ENCODE assay signal across 12 mouse cellular contexts in genomic region chr15:103059393-103059992, GRCm38 (mm10). TPM values are rescaled to one million over a fixed set of nuclear protein-coding genes. Genes with fewer than 3 reads are reported as not detected.
DNase-seq lines count a peak whose midpoint lies in the region; ATAC-seq and TF ChIP-seq lines count a peak whose summit lies in the region.
"Had no signal": no experiment of that assay in that cellular context is flagged by ENCODE, and none has a peak within 500 bp of the region (broad histone marks: within the 10 kb centered on the region; RNA-seq: fewer than 3 reads in every experiment).

No protein-coding gene starts in this region.

- no peak for TF ChIP-seq POLR2A in limb, embryonic 14.5 days (IDR thresholded peaks at IDR 0.05; ENCODE audit: borderline replicate concordance, extremely low read depth, insufficient read depth, insufficient read length)

- ATAC-seq in hindbrain, embryonic 14.5 days (ENCODE audit: low FRiP score) = no peak
- no peak for ATAC-seq in limb, embryonic 14.5 days (ENCODE audit: low FRiP score, low read depth)

- 0 out of 2 replicates have a peak, but pooled peaks cover 4% of the 10 kb centered on the region for H3K4me1 ChIP-seq in heart, embryonic 10.5 days
- peaks cover 7% of the 10 kb centered on the region; the same call in 1 of the 2 replicates for H3K4me1 ChIP-seq in hindbrain, embryonic 14.5 days (replicated peaks; ENCODE audit: control insufficient read depth, insufficient read depth, low read length)
- H3K4me1 ChIP-seq in limb, embryonic 14.5 days (ENCODE audit: control insufficient read depth, insufficient read depth, low read length) = peaks cover 7% of the 10 kb centered on the region

- peak overlapping the region; percentile 49 for H3K27ac ChIP-seq in heart, embryonic 10.5 days
- H3K27ac ChIP-seq in hindbrain, embryonic 14.5 days = peak overlapping the region; percentile 94
- H3K27ac ChIP-seq in limb, embryonic 14.5 days (replicated peaks; ENCODE audit: low read depth, low read length) = no peak overlapping the region

- H3K4me3 ChIP-seq in heart, embryonic 10.5 days = peak overlapping the region; percentile 25
- H3K4me3 ChIP-seq in hindbrain, embryonic 14.5 days (replicated peaks; ENCODE audit: low read length) = peak overlapping the region; percentile 36
- H3K4me3 ChIP-seq in limb, embryonic 14.5 days (replicated peaks; ENCODE audit: low read length) = no peak overlapping the region

- no peaks in the 10 kb centered on the region for H3K36me3 ChIP-seq in heart, embryonic 10.5 days
- no peaks in the 10 kb centered on the region for H3K36me3 ChIP-seq in hindbrain, embryonic 14.5 days (replicated peaks; ENCODE audit: control insufficient read depth, insufficient read depth)
- no peaks in the 10 kb centered on the region for H3K36me3 ChIP-seq in limb, embryonic 14.5 days (ENCODE audit: control insufficient read depth, insufficient read depth, low read length)

- peak overlapping the region; percentile 67 for H3K9ac ChIP-seq in hindbrain, embryonic 14.5 days
- no peak overlapping the region for H3K9ac ChIP-seq in limb, embryonic 14.5 days (ENCODE audit: low read depth, low read length, severe bottlenecking)

- H3K9me3 ChIP-seq in heart, embryonic 10.5 days = no peaks in the 10 kb centered on the region
- no peaks in the 10 kb centered on the region for H3K9me3 ChIP-seq in hindbrain, embryonic 14.5 days (ENCODE audit: control insufficient read depth, low read length)
- H3K9me3 ChIP-seq in limb, embryonic 14.5 days (ENCODE audit: control insufficient read depth, low read length) = no peaks in the 10 kb centered on the region

- no peak for DNase-seq in heart, embryonic 10.5 days (ENCODE audit: low spot score)
- DNase-seq in heart, adult 11 months = no peak
- DNase-seq in ES-CJ7 (ENCODE audit: low read depth, low spot score) = peak; percentile 12
- DNase-seq in hindbrain, embryonic 14.5 days (ENCODE audit: low spot score) = no peak
- DNase-seq in limb, embryonic 14.5 days (ENCODE audit: low spot score) = no peak
- DNase-seq in frontal cortex, postnatal 25 days (ENCODE audit: low spot score in 2 of 2) = no peak
- DNase-seq in left cerebral cortex, postnatal 10 days (ENCODE audit: extremely low spot score in 1 of 2, low spot score in 2 of 2) = no peak
- no peak for DNase-seq in urinary bladder, adult 2 months (ENCODE audit: low spot score)
- DNase-seq: adrenal gland, adult 8-10 months; gastrocnemius, postnatal 25 days had no signal

- H3K27me3 ChIP-seq in heart, embryonic 10.5 days (ENCODE audit: insufficient read depth, poor library complexity, severe bottlenecking) = peaks cover 98% of the 10 kb centered on the region
- H3K27me3 ChIP-seq in hindbrain, embryonic 14.5 days (ENCODE audit: control insufficient read depth, insufficient read depth, low read length) = peaks cover 85% of the 10 kb centered on the region
- H3K27me3 ChIP-seq in limb, embryonic 14.5 days (ENCODE audit: control insufficient read depth, insufficient read depth, low read length) = peaks cover 83% of the 10 kb centered on the region

- H3K4me2 ChIP-seq in hindbrain, embryonic 14.5 days (replicated peaks) = peak overlapping the region; percentile 59
- H3K4me2 ChIP-seq in limb, embryonic 14.5 days (replicated peaks; ENCODE audit: low read depth, low read length, severe bottlenecking) = peak overlapping the region; percentile 30; the same call in 1 of the 2 replicates

- intact Hi-C loops in left cerebral cortex, postnatal 10 days (cut with DNase I) = no loop called here

- 3% methylated on average over 21 of the region's 21 CpGs for WGBS in heart, embryonic 10.5 days
- WGBS in hindbrain, embryonic 14.5 days = 3% methylated on average over 21 of the region's 21 CpGs
- WGBS in limb, embryonic 14.5 days = 6% methylated on average over 21 of the region's 21 CpGs

RNA-seq across cellular contexts. Expression of gene Hoxc4, which starts 40.8 kb away (rescaled TPM):
- 0.81 and 6.6 TPM in 2 replicates for polyA plus RNA-seq in heart, embryonic 10.5 days (2016; fragmentation: Nextera tagmentation; extraction: Ambion mirVana)
- 74.9 and 90.0 TPM in 2 replicates for polyA plus RNA-seq in hindbrain, embryonic 14.5 days (2014; fragmentation: Nextera tagmentation; extraction: Ambion mirVana)
- 5.9 and 7.5 TPM in 2 replicates for polyA plus RNA-seq in limb, embryonic 14.5 days (2012; rRNA removed)
- 1.9 and 3.5 TPM in 2 replicates for polyA plus RNA-seq in limb, embryonic 14.5 days (2014; fragmentation: Nextera tagmentation; extraction: Ambion mirVana)
- total RNA-seq in left cerebral cortex, postnatal 10 days (2021) = not detected
- 0.76 and 0.80 TPM in 2 replicates for polyA plus RNA-seq in urinary bladder, adult 2 months (2012; rRNA removed)
- total RNA-seq: layer of hippocampus, adult 8-10 months had no signal
- polyA plus RNA-seq: cortical plate, adult 2 months had no signal
